Mouse (Mus musculus): Measurements from ENCODE around the gene Spag9. TPM values are rescaled to one million over a fixed set of nuclear protein-coding genes. Genes with fewer than 3 reads are reported as not detected.
"Not testable (repeated sequence)": the region's sequence is repeated elsewhere in the genome, so short reads cannot be mapped to it uniquely, and the experiment has no call there.

The Spag9 gene
- polyA plus RNA-seq, 1 experiment from 2014 or later: 40.4 TPM

GRCm38 (mm10) chr11:94045016-94045415 is 49.1 kb downstream of the Spag9 start:
- H3K9me3 ChIP-seq (replicated peaks; ENCODE audit: control insufficient read depth, low read length): no peaks in the 10 kb centered on the region
- H3K36me3 ChIP-seq (ENCODE audit: control insufficient read depth, insufficient read depth, low read length): peaks cover 8% of the 10 kb centered on the region; the same call in 1 of the 2 replicates
- H3K4me2 ChIP-seq: peak overlapping the region; percentile 48; the same call in 1 of the 2 replicates
- no peak overlapping the region for H3K4me3 ChIP-seq (ENCODE audit: low read depth, low read length)
- no peak for ATAC-seq (replicated peaks; ENCODE audit: insufficient number of reproducible peaks, low FRiP score, low TSS enrichment)
- H3K27me3 ChIP-seq (ENCODE audit: control insufficient read depth, insufficient read depth, low read length): no peaks in the 10 kb centered on the region
- H3K4me1 ChIP-seq (ENCODE audit: control insufficient read depth, insufficient read depth, low read length): no peaks in the 10 kb centered on the region
- H3K9ac ChIP-seq (ENCODE audit: low read depth, low read length): no peak overlapping the region
- no peak overlapping the region for H3K27ac ChIP-seq (ENCODE audit: low read depth, low read length)
- WGBS (ENCODE audit: insufficient replicate concordance): 21% methylated on average over 4 of the region's 4 CpGs

GRCm38 (mm10) chr11:94047288-94047687 is 51.4 kb downstream of the Spag9 start:
- WGBS (ENCODE audit: insufficient replicate concordance): 80% methylated on average over 2 of the region's 2 CpGs
- no peak overlapping the region for H3K27ac ChIP-seq (ENCODE audit: low read depth, low read length)

GRCm38 (mm10) chr11:94054176-94054575 is 58.3 kb downstream of the Spag9 start:
- WGBS (ENCODE audit: insufficient replicate concordance): 69% methylated on average over 3 of the region's 3 CpGs
- H3K27ac ChIP-seq (ENCODE audit: low read depth, low read length): no peak overlapping the region
- H3K27me3 ChIP-seq (ENCODE audit: control insufficient read depth, insufficient read depth, low read length): no peaks in the 10 kb centered on the region
- no peaks in the 10 kb centered on the region for H3K9me3 ChIP-seq (replicated peaks; ENCODE audit: control insufficient read depth, low read length)
- no peak for ATAC-seq (replicated peaks; ENCODE audit: insufficient number of reproducible peaks, low FRiP score, low TSS enrichment)
- H3K36me3 ChIP-seq (ENCODE audit: control insufficient read depth, insufficient read depth, low read length): no peaks in the 10 kb centered on the region
- H3K4me1 ChIP-seq (ENCODE audit: control insufficient read depth, insufficient read depth, low read length): no peaks in the 10 kb centered on the region
- H3K9ac ChIP-seq (ENCODE audit: low read depth, low read length): no peak overlapping the region
- no peak overlapping the region for H3K4me2 ChIP-seq
- H3K4me3 ChIP-seq (ENCODE audit: low read depth, low read length): no peak overlapping the region

More at GRCm38 (mm10) chr11:94047288-94047687, 51.4 kb downstream of the Spag9 start:
- Histone ChIP-seq H3K4me1 (ENCODE audit: control insufficient read depth, insufficient read depth, low read length) (no peaks in the 10 kb centered on the region), H3K4me2 (no peak overlapping the region), H3K27me3 (ENCODE audit: control insufficient read depth, insufficient read depth, low read length) (no peaks in the 10 kb centered on the region), H3K4me3 (ENCODE audit: low read depth, low read length) (no peak overlapping the region), H3K36me3 (ENCODE audit: control insufficient read depth, insufficient read depth, low read length) (peaks cover 8% of the 10 kb centered on the region; the same call in 1 of the 2 replicates), H3K9ac (ENCODE audit: low read depth, low read length) (no peak overlapping the region), H3K9me3 (replicated peaks; ENCODE audit: control insufficient read depth, low read length) (no peaks in the 10 kb centered on the region)
- ATAC-seq (replicated peaks; ENCODE audit: insufficient number of reproducible peaks, low FRiP score, low TSS enrichment): no peak

GRCm38 (mm10) chr11:94054901-94055300 is 59.0 kb downstream of the Spag9 start:
- ATAC-seq (replicated peaks; ENCODE audit: insufficient number of reproducible peaks, low FRiP score, low TSS enrichment): no peak
- Histone ChIP-seq H3K4me3 (ENCODE audit: low read depth, low read length) (no peak overlapping the region), H3K27ac (ENCODE audit: low read depth, low read length) (no peak overlapping the region), H3K4me1 (ENCODE audit: control insufficient read depth, insufficient read depth, low read length) (no peaks in the 10 kb centered on the region), H3K9me3 (replicated peaks; ENCODE audit: control insufficient read depth, low read length) (no peaks in the 10 kb centered on the region), H3K36me3 (ENCODE audit: control insufficient read depth, insufficient read depth, low read length) (no peaks in the 10 kb centered on the region), H3K9ac (ENCODE audit: low read depth, low read length) (no peak overlapping the region), H3K27me3 (ENCODE audit: control insufficient read depth, insufficient read depth, low read length) (no peaks in the 10 kb centered on the region), H3K4me2 (no peak overlapping the region)
- WGBS (ENCODE audit: insufficient replicate concordance): 78% methylated on average over 3 of the region's 3 CpGs

GRCm38 (mm10) chr11:94063941-94064340 is 68.0 kb downstream of the Spag9 start:
- H3K9me3 ChIP-seq (replicated peaks; ENCODE audit: control insufficient read depth, low read length): no peaks in the 10 kb centered on the region
- H3K27me3 ChIP-seq (ENCODE audit: control insufficient read depth, insufficient read depth, low read length): no peaks in the 10 kb centered on the region
- no peaks in the 10 kb centered on the region for H3K4me1 ChIP-seq (ENCODE audit: control insufficient read depth, insufficient read depth, low read length)
- peaks cover 13% of the 10 kb centered on the region for H3K36me3 ChIP-seq (ENCODE audit: control insufficient read depth, insufficient read depth, low read length)
- H3K4me3 ChIP-seq (ENCODE audit: low read depth, low read length): no peak overlapping the region
- H3K9ac ChIP-seq (ENCODE audit: low read depth, low read length): no peak overlapping the region
- 95% methylated on average over 5 of the region's 5 CpGs for WGBS (ENCODE audit: insufficient replicate concordance)
- H3K4me2 ChIP-seq: no peak overlapping the region
- no peak overlapping the region for H3K27ac ChIP-seq (ENCODE audit: low read depth, low read length)
- no peak for ATAC-seq (replicated peaks; ENCODE audit: insufficient number of reproducible peaks, low FRiP score, low TSS enrichment)

GRCm38 (mm10) chr11:94070455-94070854 is 74.6 kb downstream of the Spag9 start:
- H3K27ac ChIP-seq (ENCODE audit: low read depth, low read length): no peak overlapping the region
- no peaks in the 10 kb centered on the region for H3K27me3 ChIP-seq (ENCODE audit: control insufficient read depth, insufficient read depth, low read length)
- ATAC-seq (replicated peaks; ENCODE audit: insufficient number of reproducible peaks, low FRiP score, low TSS enrichment): no peak
- H3K36me3 ChIP-seq (ENCODE audit: control insufficient read depth, insufficient read depth, low read length): peaks cover 7% of the 10 kb centered on the region
- H3K4me3 ChIP-seq (ENCODE audit: low read depth, low read length): no peak overlapping the region
- H3K4me1 ChIP-seq (ENCODE audit: control insufficient read depth, insufficient read depth, low read length): no peaks in the 10 kb centered on the region
- H3K9me3 ChIP-seq (replicated peaks; ENCODE audit: control insufficient read depth, low read length): no peaks in the 10 kb centered on the region
- H3K4me2 ChIP-seq: no peak overlapping the region
- no peak overlapping the region for H3K9ac ChIP-seq (ENCODE audit: low read depth, low read length)
- 68% methylated on average over 2 of the region's 2 CpGs for WGBS (ENCODE audit: insufficient replicate concordance)

GRCm38 (mm10) chr11:94073283-94073682 is 77.4 kb downstream of the Spag9 start:
- H3K9ac ChIP-seq (ENCODE audit: low read depth, low read length): no peak overlapping the region
- no peak overlapping the region for H3K4me2 ChIP-seq
- peaks cover 3% of the 10 kb centered on the region; the same call in 1 of the 2 replicates for H3K36me3 ChIP-seq (ENCODE audit: control insufficient read depth, insufficient read depth, low read length)
- WGBS (ENCODE audit: insufficient replicate concordance): 90% methylated on average over 4 of the region's 4 CpGs
- ATAC-seq (replicated peaks; ENCODE audit: insufficient number of reproducible peaks, low FRiP score, low TSS enrichment): no peak
- H3K27ac ChIP-seq (ENCODE audit: low read depth, low read length): no peak overlapping the region
- H3K27me3 ChIP-seq (ENCODE audit: control insufficient read depth, insufficient read depth, low read length): no peaks in the 10 kb centered on the region
- no peaks in the 10 kb centered on the region for H3K9me3 ChIP-seq (replicated peaks; ENCODE audit: control insufficient read depth, low read length)
- H3K4me3 ChIP-seq (ENCODE audit: low read depth, low read length): no peak overlapping the region
- H3K4me1 ChIP-seq (ENCODE audit: control insufficient read depth, insufficient read depth, low read length): no peaks in the 10 kb centered on the region

- H3K36me3 ChIP-seq (ENCODE audit: control insufficient read depth, insufficient read depth, low read length); H3K4me3 ChIP-seq (ENCODE audit: low read depth, low read length); H3K4me1 ChIP-seq (ENCODE audit: control insufficient read depth, insufficient read depth, low read length); H3K9me3 ChIP-seq (replicated peaks; ENCODE audit: control insufficient read depth, low read length); H3K27me3 ChIP-seq (ENCODE audit: control insufficient read depth, insufficient read depth, low read length); H3K27ac ChIP-seq (ENCODE audit: low read depth, low read length); ATAC-seq (replicated peaks; ENCODE audit: insufficient number of reproducible peaks, low FRiP score, low TSS enrichment); H3K4me2 ChIP-seq; H3K9ac ChIP-seq (ENCODE audit: low read depth, low read length): not testable (repeated sequence)
- WGBS (ENCODE audit: insufficient replicate concordance): 56% methylated on average over 2 of the region's 2 CpGs
These were observed 91.1 kb downstream of the Spag9 start for GRCm38 (mm10) chr11:94086966-94087365.

- no peak overlapping the region for H3K9ac ChIP-seq (ENCODE audit: low read depth, low read length)
- H3K4me2 ChIP-seq: no peak overlapping the region
- no peak overlapping the region for H3K4me3 ChIP-seq (ENCODE audit: low read depth, low read length)
- H3K27me3 ChIP-seq (ENCODE audit: control insufficient read depth, insufficient read depth, low read length): no peaks in the 10 kb centered on the region
- H3K9me3 ChIP-seq (replicated peaks; ENCODE audit: control insufficient read depth, low read length): no peaks in the 10 kb centered on the region
- WGBS (ENCODE audit: insufficient replicate concordance): 77% methylated on average over 4 of the region's 4 CpGs
- no peak for ATAC-seq (replicated peaks; ENCODE audit: insufficient number of reproducible peaks, low FRiP score, low TSS enrichment)
- peaks cover 7% of the 10 kb centered on the region; the same call in 1 of the 2 replicates for H3K36me3 ChIP-seq (ENCODE audit: control insufficient read depth, insufficient read depth, low read length)
- no peaks in the 10 kb centered on the region for H3K4me1 ChIP-seq (ENCODE audit: control insufficient read depth, insufficient read depth, low read length)
- no peak overlapping the region for H3K27ac ChIP-seq (ENCODE audit: low read depth, low read length)
These were observed 94.6 kb downstream of the Spag9 start for GRCm38 (mm10) chr11:94090496-94090895.

Measured in heart, embryonic 11.5 days (tissue).